Mouse (Mus musculus) myocyte (in vitro differentiated cells): Measurements from ENCODE around the gene Slc20a1. TPM values are rescaled to one million over a fixed set of nuclear protein-coding genes. Genes with fewer than 3 reads are reported as not detected.
A peak's percentile ranks its signal among the peaks of the same experiment; 100 is the strongest.

ENCODE experiments used
- H3K27me3 ChIP-seq: one replicate; pipeline ENCODE4 v1.6.1; 2011; ENCODE audit not compliant: control insufficient read depth, insufficient read depth, insufficient read length
- H3K36me3 ChIP-seq: one replicate; pipeline ENCODE4 v1.6.1; 2011; ENCODE audit not compliant: control insufficient read depth, insufficient read depth
- H3K4me2 ChIP-seq: one replicate; pipeline ENCODE4 v1.6.1; 2011; ENCODE audit warnings: low read depth, control low read depth
- H3K4me3 ChIP-seq: one replicate; pipeline ENCODE4 v1.5.1; 2011; ENCODE audit warnings: mild to moderate bottlenecking, control low read depth, moderate library complexity
- H3K79me2 ChIP-seq: one replicate; pipeline ENCODE4 v1.6.1; 2011; ENCODE audit not compliant: control insufficient read depth, insufficient read depth
- H3ac ChIP-seq: one replicate; pipeline ENCODE4 v1.6.1; 2011; ENCODE audit not compliant: control insufficient read depth, insufficient read length
- CEBPB ChIP-seq: IDR thresholded peaks from 2 replicates; pipeline ENCODE4 v1.6.1; 2011; ENCODE audit warnings: mild to moderate bottlenecking, moderate library complexity; ENCODE audit not compliant: poor library complexity, insufficient read depth, severe bottlenecking
- E2F4 ChIP-seq: IDR thresholded peaks from one replicate; pipeline ENCODE4 v1.6.1; 2011; ENCODE audit warnings: mild to moderate bottlenecking, control low read depth, moderate library complexity; ENCODE audit not compliant: insufficient read depth
- MAX ChIP-seq: IDR thresholded peaks from one replicate; pipeline ENCODE4 v1.6.1; 2011; ENCODE audit warnings: low read depth, mild to moderate bottlenecking, control low read depth
- MYOD1 ChIP-seq, 3 experiments: IDR thresholded peaks; one replicate each; pipeline ENCODE4 v1.6.1; 2011; ENCODE audit warnings: control low read depth in 2 of 3, low read depth in 2 of 3, mild to moderate bottlenecking in 2 of 3, moderate library complexity in 1 of 3; ENCODE audit not compliant: insufficient read length in 2 of 3, control insufficient read depth in 1 of 3
- MYOG ChIP-seq, 3 experiments: IDR thresholded peaks; one replicate each; pipeline ENCODE4 v1.6.1; 2011; ENCODE audit warnings: control low read depth in 2 of 3, low read depth in 2 of 3, mild to moderate bottlenecking in 2 of 3; ENCODE audit not compliant: insufficient read length in 2 of 3, control insufficient read depth in 1 of 3, insufficient read depth in 1 of 3
- POLR2A ChIP-seq: IDR thresholded peaks from one replicate; pipeline ENCODE4 v1.6.1; 2011; ENCODE audit warnings: low read depth, mild to moderate bottlenecking, control low read depth, moderate library complexity; ENCODE audit not compliant: insufficient read length
- POLR2AphosphoS2 ChIP-seq: IDR thresholded peaks from one replicate; pipeline ENCODE4 v1.6.1; 2011; ENCODE audit warnings: low read depth, control low read depth; ENCODE audit not compliant: insufficient read length
- REST ChIP-seq: IDR thresholded peaks from one replicate; pipeline ENCODE4 v1.6.1; 2011; ENCODE audit warnings: mild to moderate bottlenecking, control low read depth, moderate library complexity; ENCODE audit not compliant: insufficient read depth, insufficient read length
- SRF ChIP-seq: IDR thresholded peaks from one replicate; pipeline ENCODE4 v1.6.1; 2011; ENCODE audit warnings: low read depth; ENCODE audit not compliant: control insufficient read depth, insufficient read length
- TCF12 ChIP-seq: IDR thresholded peaks from one replicate; pipeline ENCODE4 v1.6.1; 2011; ENCODE audit warnings: mild to moderate bottlenecking, control low read depth; ENCODE audit not compliant: poor library complexity, insufficient read depth, severe bottlenecking
- TCF3 ChIP-seq: IDR thresholded peaks from one replicate; pipeline ENCODE4 v1.6.1; 2011; ENCODE audit warnings: low read depth, control low read depth; ENCODE audit not compliant: insufficient read length
- USF1 ChIP-seq: IDR thresholded peaks from one replicate; pipeline ENCODE4 v1.6.1; 2011; ENCODE audit warnings: low read depth, mild to moderate bottlenecking, control low read depth, moderate library complexity
- polyA plus RNA-seq: library from polyadenylated mRNA; unstranded; fragments of >200 nt; fragmentation: generic; extraction: Trizol; gene quantifications from one replicate; pipeline ENCODE4 v1.2.1, GENCODE M21; 2012; ENCODE audit warnings: missing spikeins

Gene Slc20a1
- polyA plus RNA-seq, 1 experiment = 41.7 TPM

DNA sequence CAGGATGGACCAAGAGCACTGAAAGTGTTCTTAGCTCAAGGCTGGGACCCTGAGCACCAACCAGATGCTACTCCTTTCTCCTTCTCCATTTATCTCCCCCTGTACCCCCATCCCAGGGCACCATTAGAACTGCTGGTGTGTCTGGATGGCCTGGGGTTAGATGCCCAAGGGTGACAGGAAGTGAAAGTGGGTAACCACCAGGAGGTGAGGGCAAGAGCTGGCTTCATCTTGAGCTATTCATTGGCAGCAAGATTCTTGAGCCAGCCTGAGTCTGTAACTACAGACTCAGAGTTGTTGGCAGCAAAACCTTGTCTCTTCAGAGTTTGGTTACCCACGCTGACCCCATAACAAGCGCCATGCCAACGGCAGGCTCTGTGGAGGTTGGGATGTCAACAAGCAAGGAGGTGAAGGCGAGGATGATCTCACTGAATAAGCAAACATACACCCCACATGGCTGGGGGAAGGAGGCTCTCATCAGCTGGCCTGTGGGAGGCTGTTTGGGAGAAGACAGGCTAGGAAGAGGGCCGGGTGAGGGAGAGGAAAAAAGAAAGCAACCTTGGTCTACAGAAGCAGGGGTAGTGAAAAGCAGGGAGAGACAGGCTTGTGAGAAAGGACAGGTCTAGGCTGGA, 12.2 kb upstream of the Slc20a1 start:
- Histone ChIP-seq H3K27me3 (no peaks in the 10 kb centered on the region), H3K36me3 (no peaks in the 10 kb centered on the region), H3K79me2 (no peaks in the 10 kb centered on the region), H3K4me3 (no peak overlapping the region), H3K4me2 (peak overlapping the region; percentile 52), H3ac (no peak overlapping the region)
- TF ChIP-seq MYOG (IDR thresholded peaks at IDR 0.05; ENCODE audit: control insufficient read depth in 1 of 3, insufficient read depth in 1 of 3, insufficient read length in 2 of 3, low read depth in 2 of 3) = no peak
- no peak for TF ChIP-seq TCF12

DNA sequence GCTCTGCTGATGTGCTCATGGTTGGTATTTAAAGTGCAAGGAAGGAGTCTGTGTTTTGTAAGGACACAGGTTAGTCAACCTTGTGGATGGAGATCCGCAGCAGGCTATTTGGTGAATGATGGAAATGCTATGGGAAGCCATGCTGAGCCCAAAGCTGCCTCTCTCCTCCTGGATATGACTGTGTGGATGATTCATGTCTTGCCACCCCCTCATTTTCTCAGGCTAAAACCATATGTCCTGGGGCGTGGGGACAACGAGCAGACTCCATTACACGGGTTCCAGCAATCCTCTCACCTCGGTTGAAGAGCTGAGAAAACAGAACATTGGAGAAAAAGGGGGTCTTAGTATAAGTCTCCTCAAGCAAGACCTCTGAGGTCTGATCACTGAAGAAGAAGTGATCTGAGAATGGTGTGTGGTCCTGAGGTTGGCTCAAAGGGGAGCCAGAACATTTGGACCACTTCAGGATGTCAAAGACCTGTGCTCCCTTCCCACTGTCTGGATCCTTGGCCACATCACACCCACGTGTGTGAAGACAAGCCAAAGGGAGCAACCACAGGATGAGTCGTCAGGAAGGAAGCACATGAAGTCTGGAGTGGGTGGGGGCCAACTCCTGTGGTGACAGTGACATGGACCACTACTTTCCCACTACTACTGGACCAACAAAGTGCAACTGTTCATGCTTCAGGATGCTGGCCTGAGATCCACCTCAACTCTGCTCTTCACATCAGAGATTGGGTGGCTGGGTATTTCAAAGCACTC, 6.0 kb upstream of the Slc20a1 start:
- TF ChIP-seq MYOG (IDR thresholded peaks at IDR 0.05; ENCODE audit: control insufficient read depth in 1 of 3, insufficient read depth in 1 of 3, insufficient read length in 2 of 3, low read depth in 2 of 3) (no peak), SRF (no peak), MYOD1 (IDR thresholded peaks at IDR 0.05; ENCODE audit: control insufficient read depth in 1 of 3, insufficient read length in 2 of 3, low read depth in 2 of 3) (no peak), REST (no peak), USF1 (no peak), POLR2A (no peak), CEBPB (no peak), TCF3 (no peak)
- Histone ChIP-seq H3K27me3 (no peaks in the 10 kb centered on the region), H3K79me2 (no peaks in the 10 kb centered on the region), H3K4me3 (no peak overlapping the region), H3ac (no peak overlapping the region), H3K36me3 (no peaks in the 10 kb centered on the region), H3K4me2 (peak overlapping the region; percentile 49)

DNA sequence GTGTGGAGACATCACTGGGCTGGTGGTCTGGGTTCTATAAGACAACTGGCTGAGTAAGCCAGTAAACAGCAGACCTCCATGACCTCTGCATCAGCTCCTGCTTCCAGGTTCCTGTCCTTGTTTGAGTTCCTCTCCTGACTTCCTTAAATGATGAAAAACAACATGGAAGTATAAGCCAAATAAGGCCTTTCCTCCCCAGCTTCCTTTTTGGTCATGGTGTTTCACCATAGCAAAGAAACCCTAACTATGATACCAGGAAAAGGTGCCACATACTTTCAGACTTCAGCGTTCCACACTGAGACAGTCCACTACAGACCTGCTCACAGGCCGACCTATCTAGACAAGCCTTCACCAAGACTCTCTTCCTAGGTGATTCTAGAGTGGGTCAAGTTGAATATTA, 2.2 kb upstream of the Slc20a1 start:
- Histone ChIP-seq H3K4me3 (no peak overlapping the region), H3K4me2 (no peak overlapping the region), H3K79me2 (peaks cover 21% of the 10 kb centered on the region), H3K36me3 (peaks cover 15% of the 10 kb centered on the region), H3K27me3 (no peaks in the 10 kb centered on the region), H3ac (no peak overlapping the region)
- TF ChIP-seq POLR2AphosphoS2 (no peak), TCF3 (no peak), SRF (no peak), POLR2A (no peak), MYOG (IDR thresholded peaks at IDR 0.05; ENCODE audit: control insufficient read depth in 1 of 3, insufficient read depth in 1 of 3, insufficient read length in 2 of 3, low read depth in 2 of 3) (no peak), CEBPB (no peak), MYOD1 (IDR thresholded peaks at IDR 0.05; ENCODE audit: control insufficient read depth in 1 of 3, insufficient read length in 2 of 3, low read depth in 2 of 3) (no peak), TCF12 (no peak), MAX (no peak), E2F4 (no peak), USF1 (no peak)

DNA sequence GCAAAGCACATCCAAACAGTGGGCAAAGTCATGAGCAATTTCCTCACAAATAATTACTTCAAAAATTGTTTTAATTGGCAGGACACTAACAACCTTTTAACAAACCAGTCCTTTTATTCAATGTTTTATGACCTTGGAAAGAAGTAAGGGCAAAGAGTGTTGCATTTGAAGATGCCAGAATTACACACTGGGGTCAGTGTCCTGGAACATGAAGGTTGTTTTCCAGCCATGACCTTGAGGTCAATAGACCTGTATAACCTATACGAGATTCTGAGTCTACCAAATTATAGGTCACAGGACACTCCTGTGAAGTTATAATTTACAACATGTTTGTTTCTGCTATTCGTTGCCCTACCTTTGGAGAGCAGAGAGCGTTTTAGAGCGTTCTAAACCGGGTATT, 1.4 kb upstream of the Slc20a1 start:
- peaks cover 24% of the 10 kb centered on the region for H3K36me3 ChIP-seq
- no peak overlapping the region for H3ac ChIP-seq
- H3K27me3 ChIP-seq = no peaks in the 10 kb centered on the region
- H3K4me3 ChIP-seq = peak overlapping the region; percentile 78
- TF ChIP-seq POLR2AphosphoS2 (no peak), CEBPB (no peak), SRF (no peak), MYOG (IDR thresholded peaks at IDR 0.05; ENCODE audit: control insufficient read depth in 1 of 3, insufficient read depth in 1 of 3, insufficient read length in 2 of 3, low read depth in 2 of 3) (no peak), MAX (no peak)
- peaks cover 30% of the 10 kb centered on the region for H3K79me2 ChIP-seq
- H3K4me2 ChIP-seq = peak overlapping the region; percentile 68

DNA sequence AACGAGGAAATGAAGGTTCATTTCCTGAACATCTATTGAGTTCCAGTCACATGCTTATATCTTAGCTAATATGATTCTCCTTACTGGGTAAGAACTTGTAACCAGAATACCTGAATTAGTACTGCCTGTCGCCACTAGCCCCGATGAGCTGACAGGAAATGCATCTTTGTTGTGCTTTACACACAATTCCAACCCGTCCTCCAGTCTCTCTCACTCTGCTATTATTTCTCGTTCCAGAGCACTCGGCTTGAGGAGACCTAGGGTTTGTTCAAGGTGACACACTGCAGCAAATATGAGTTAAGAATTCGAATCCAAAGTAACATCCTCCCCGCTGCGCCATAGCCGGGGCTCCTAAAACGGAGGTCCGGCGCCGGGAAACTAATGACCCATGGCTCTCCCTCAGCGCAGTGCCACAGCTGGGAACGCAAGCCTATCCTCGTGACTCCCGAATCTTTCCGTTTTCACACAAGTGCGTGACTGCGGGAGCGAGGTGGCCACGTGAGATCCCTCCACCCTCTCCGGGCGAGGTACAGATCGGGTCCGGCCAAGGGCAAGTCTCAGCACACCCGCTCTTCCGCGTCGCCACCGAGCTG, 625 bp upstream of the Slc20a1 start:
- Histone ChIP-seq H3K79me2 (peaks cover 38% of the 10 kb centered on the region), H3K4me2 (peak overlapping the region; percentile 68), H3K27me3 (no peaks in the 10 kb centered on the region), H3ac (peak overlapping the region; percentile 62), H3K4me3 (peak overlapping the region; percentile 78), H3K36me3 (peaks cover 32% of the 10 kb centered on the region)
- no peak for TF ChIP-seq MAX
- TF ChIP-seq MYOD1 (IDR thresholded peaks at IDR 0.05; ENCODE audit: control insufficient read depth in 1 of 3, insufficient read length in 2 of 3, low read depth in 2 of 3) = peak in 1 of 3 experiments; percentile 29
